Mouse (Mus musculus): ENCODE measurements at regions not wholly inside any gene's neighbourhood (a gene's known extent, or its start where the extent isn't known, plus 50 kb on each side); places are given as distances from the start of the nearest gene placed in this dataset.

- DNase-seq (ENCODE audit: low read depth, low spot score) = peak; percentile 3
Measured at GRCm38 (mm10) chr3:21381072-21381471, 695.4 kb upstream of the Tbl1xr1 start.

GRCm38 (mm10) chr3:21403551-21403950, 672.9 kb upstream of the Tbl1xr1 start:
- DNase-seq (ENCODE audit: low read depth, low spot score) = no peak

GRCm38 (mm10) chr3:21404058-21404457, 672.4 kb upstream of the Tbl1xr1 start:
- no peak for DNase-seq (ENCODE audit: low read depth, low spot score)

GRCm38 (mm10) chr3:21407077-21407476, 669.4 kb upstream of the Tbl1xr1 start:
- no peak for DNase-seq (ENCODE audit: low read depth, low spot score)

- no peak for DNase-seq (ENCODE audit: low read depth, low spot score)
Measured at GRCm38 (mm10) chr3:21412010-21412409, 664.4 kb upstream of the Tbl1xr1 start.

GRCm38 (mm10) chr3:21423139-21423538, 653.3 kb upstream of the Tbl1xr1 start:
- DNase-seq (ENCODE audit: low read depth, low spot score) = no peak

- no peak for DNase-seq (ENCODE audit: low read depth, low spot score)
Measured at GRCm38 (mm10) chr3:21426538-21426937, 649.9 kb upstream of the Tbl1xr1 start.

- DNase-seq (ENCODE audit: low read depth, low spot score) = no peak
Measured at GRCm38 (mm10) chr3:21427408-21428031, 648.9 kb upstream of the Tbl1xr1 start.

GRCm38 (mm10) chr3:21428120-21428519, 648.3 kb upstream of the Tbl1xr1 start:
- no peak for DNase-seq (ENCODE audit: low read depth, low spot score)

GRCm38 (mm10) chr3:21464245-21464644, 612.2 kb upstream of the Tbl1xr1 start:
- DNase-seq (ENCODE audit: low read depth, low spot score) = no peak

- no peak for DNase-seq (ENCODE audit: low read depth, low spot score)
Measured at GRCm38 (mm10) chr3:21466113-21466645, 610.3 kb upstream of the Tbl1xr1 start.

- no peak for DNase-seq (ENCODE audit: low read depth, low spot score)
Measured at GRCm38 (mm10) chr3:21477366-21477765, 599.1 kb upstream of the Tbl1xr1 start.

- DNase-seq (ENCODE audit: low read depth, low spot score) = no peak
Measured at GRCm38 (mm10) chr3:21479021-21479795, 597.2 kb upstream of the Tbl1xr1 start.

GRCm38 (mm10) chr3:21479846-21480245, 596.6 kb upstream of the Tbl1xr1 start:
- no peak for DNase-seq (ENCODE audit: low read depth, low spot score)

- no peak for DNase-seq (ENCODE audit: low read depth, low spot score)
Measured at GRCm38 (mm10) chr3:21484052-21484451, 592.4 kb upstream of the Tbl1xr1 start.

GRCm38 (mm10) chr3:21485454-21485853, 591.0 kb upstream of the Tbl1xr1 start:
- no peak for DNase-seq (ENCODE audit: low read depth, low spot score)

- DNase-seq (ENCODE audit: low read depth, low spot score) = no peak
Measured at GRCm38 (mm10) chr3:21489547-21489946, 586.9 kb upstream of the Tbl1xr1 start.

- no peak for DNase-seq (ENCODE audit: low read depth, low spot score)
Measured at GRCm38 (mm10) chr3:21492413-21492812, 584.0 kb upstream of the Tbl1xr1 start.

- no peak for DNase-seq (ENCODE audit: low read depth, low spot score)
Measured at GRCm38 (mm10) chr3:21493384-21493783, 583.1 kb upstream of the Tbl1xr1 start.

GRCm38 (mm10) chr3:21494904-21495303, 581.5 kb upstream of the Tbl1xr1 start:
- DNase-seq (ENCODE audit: low read depth, low spot score) = no peak

- DNase-seq (ENCODE audit: low read depth, low spot score) = no peak
Measured at GRCm38 (mm10) chr3:21495651-21496050, 580.8 kb upstream of the Tbl1xr1 start.

GRCm38 (mm10) chr3:21496166-21496565, 580.3 kb upstream of the Tbl1xr1 start:
- no peak for DNase-seq (ENCODE audit: low read depth, low spot score)

- DNase-seq (ENCODE audit: low read depth, low spot score) = no peak
Measured at GRCm38 (mm10) chr3:21497011-21497410, 579.4 kb upstream of the Tbl1xr1 start.

All from R1 (cell line).